Mouse (Mus musculus) heart, embryonic 10.5 days (tissue): ENCODE results near the gene Nid1. TPM values are rescaled to one million over a fixed set of nuclear protein-coding genes. Genes with fewer than 3 reads are reported as not detected.
"Not testable (repeated sequence)": the region's sequence is repeated elsewhere in the genome, so short reads cannot be mapped to it uniquely, and the experiment has no call there.

ENCODE experiments used
- DNase-seq: peaks from one replicate; pipeline ENCODE4 v3.0.0-alpha.2; 2017; ENCODE audit warnings: low spot score
- H3K27ac ChIP-seq: fragments of 300-500 bp; sonication (generic); 2 replicates; pipeline ENCODE4 v1.5.1; 2016; ENCODE audit warnings: mild to moderate bottlenecking
- H3K27me3 ChIP-seq: fragments of 300-500 bp; sonication (generic); 2 replicates; pipeline ENCODE4 v1.6.1; 2016; ENCODE audit warnings: mild to moderate bottlenecking; ENCODE audit not compliant: poor library complexity, insufficient read depth, severe bottlenecking
- H3K36me3 ChIP-seq: fragments of 300-500 bp; sonication (generic); 2 replicates; pipeline ENCODE4 v1.6.1; 2016; ENCODE audit warnings: mild to moderate bottlenecking, moderate library complexity
- H3K4me1 ChIP-seq: fragments of 300-500 bp; sonication (generic); 2 replicates; pipeline ENCODE4 v1.6.1; 2016; ENCODE audit warnings: mild to moderate bottlenecking
- H3K4me3 ChIP-seq: fragments of 300-500 bp; sonication (generic); 2 replicates; pipeline ENCODE4 v1.5.1; 2016; ENCODE audit warnings: mild to moderate bottlenecking, moderate library complexity
- H3K9me3 ChIP-seq: fragments of 300-500 bp; sonication (generic); 2 replicates; pipeline ENCODE4 v1.6.1; 2016; ENCODE audit warnings: mild to moderate bottlenecking, moderate library complexity
- WGBS: fragments of 180-500 bp; shearing (Covaris S2); methylation state at CpG from one replicate; pipeline ENCODE4 v1.1.7; 2016; 5-methylcytosine and 5-hydroxymethylcytosine counted together
- polyA plus RNA-seq: library from polyadenylated mRNA; unstranded; fragments of >200 nt; fragmentation: Nextera tagmentation; extraction: Ambion mirVana; gene quantifications from 2 replicates; pipeline ENCODE4 v1.2.1, GENCODE M21; 2016

Nid1 gene
- polyA plus RNA-seq, 1 experiment from 2014 or later, result 64.5 TPM

- H3K36me3 ChIP-seq, H3K27ac ChIP-seq, H3K4me3 ChIP-seq, H3K9me3 ChIP-seq, H3K4me1 ChIP-seq, DNase-seq, H3K27me3 ChIP-seq: not testable (repeated sequence)
- 47% methylated on average over 3 of the region's 5 CpGs for WGBS
Observed at GRCm38 (mm10) chr13:13423301-13423700, 14.1 kb upstream of the Nid1 start.

DNA sequence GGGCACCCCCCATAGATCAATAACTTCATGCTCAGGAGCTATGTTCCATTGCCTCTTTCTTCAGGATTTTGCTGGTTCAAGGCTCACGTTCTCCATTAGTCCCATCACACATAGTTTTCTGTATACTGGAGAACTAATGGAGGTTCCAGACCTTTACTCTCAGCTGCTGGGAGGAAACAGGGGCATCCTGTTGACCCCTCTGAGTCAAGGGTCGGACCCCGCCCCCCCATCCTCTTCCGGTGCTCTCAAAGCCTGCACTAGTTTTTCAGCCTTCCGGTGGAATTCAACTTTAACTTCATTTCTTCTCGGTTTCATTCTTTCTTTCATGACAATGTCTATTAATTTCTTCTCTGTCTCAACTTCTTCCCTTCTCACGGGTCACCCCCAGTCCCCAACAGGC, 1.2 kb upstream of the Nid1 start:
- H3K4me1 ChIP-seq, DNase-seq, H3K36me3 ChIP-seq, H3K27me3 ChIP-seq, H3K4me3 ChIP-seq, H3K9me3 ChIP-seq, H3K27ac ChIP-seq: not testable (repeated sequence)
- 64% methylated on average over 6 of the region's 7 CpGs for WGBS

GRCm38 (mm10) chr13:13438112-13438953, 982 bp downstream of the Nid1 start:
- H3K27ac ChIP-seq, result not testable (repeated sequence)
- WGBS, result 4% methylated on average over 19 of the region's 28 CpGs
- H3K4me3 ChIP-seq, result peak overlapping the region; percentile 41

DNA sequence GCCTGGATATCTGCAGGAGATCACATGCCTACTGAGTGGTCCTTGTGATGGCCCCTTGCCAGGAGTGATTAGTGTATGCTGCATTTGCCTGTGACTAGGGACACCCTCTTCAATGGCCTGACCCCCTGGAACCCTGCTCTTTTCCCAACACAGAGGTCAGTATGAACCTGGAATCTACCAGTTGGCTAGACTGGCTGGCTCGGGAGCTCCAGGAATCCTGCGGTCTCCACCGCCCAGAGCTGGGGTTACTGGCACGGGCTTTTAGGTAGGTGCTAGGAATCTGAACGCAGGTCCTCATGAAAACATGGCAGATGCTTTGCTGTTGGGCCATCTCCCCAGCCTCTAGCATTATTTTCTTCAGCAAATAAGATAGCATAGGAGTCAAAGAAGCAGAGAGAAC, 8.2 kb downstream of the Nid1 start:
- WGBS, result 86% methylated on average over 5 of the region's 5 CpGs
- not testable (repeated sequence) for H3K9me3 ChIP-seq, H3K4me3 ChIP-seq, H3K27ac ChIP-seq, H3K27me3 ChIP-seq, H3K36me3 ChIP-seq, H3K4me1 ChIP-seq, DNase-seq

More at GRCm38 (mm10) chr13:13438112-13438953, 982 bp downstream of the Nid1 start:
- H3K4me1 ChIP-seq, H3K27me3 ChIP-seq, H3K9me3 ChIP-seq, H3K36me3 ChIP-seq: not testable (repeated sequence)
- DNase-seq, result peak; percentile 77

- H3K27me3 ChIP-seq, H3K9me3 ChIP-seq, DNase-seq, H3K4me3 ChIP-seq, H3K4me1 ChIP-seq, H3K27ac ChIP-seq, H3K36me3 ChIP-seq: not testable (repeated sequence)
- WGBS, result 54% methylated on average over 4 of the region's 4 CpGs
Observed at GRCm38 (mm10) chr13:13446711-13447443, 9.5 kb downstream of the Nid1 start.

DNA sequence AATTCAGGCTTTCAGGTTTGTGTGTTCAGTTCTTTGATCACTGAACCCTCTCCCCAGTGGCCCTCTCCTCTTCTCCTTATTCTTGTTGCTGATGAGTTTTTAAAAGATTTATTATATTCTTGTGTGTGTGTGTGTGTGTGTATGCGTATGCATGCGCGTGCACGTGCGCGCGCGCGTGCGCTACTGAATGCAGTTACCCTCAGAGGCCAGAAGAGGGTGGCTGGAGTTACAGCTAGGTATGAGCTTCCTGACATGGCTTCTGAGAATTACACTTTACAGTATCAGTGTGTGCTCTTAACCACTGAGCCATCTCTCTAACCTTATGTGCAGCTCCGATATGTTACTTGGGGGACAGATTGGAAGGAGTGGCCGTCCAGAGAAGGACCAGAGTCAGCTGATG, 12.6 kb downstream of the Nid1 start:
- not testable (repeated sequence) for H3K4me3 ChIP-seq, H3K9me3 ChIP-seq, H3K4me1 ChIP-seq, H3K27ac ChIP-seq, H3K27me3 ChIP-seq, DNase-seq, H3K36me3 ChIP-seq
- WGBS, result 52% methylated on average over 12 of the region's 12 CpGs

DNA sequence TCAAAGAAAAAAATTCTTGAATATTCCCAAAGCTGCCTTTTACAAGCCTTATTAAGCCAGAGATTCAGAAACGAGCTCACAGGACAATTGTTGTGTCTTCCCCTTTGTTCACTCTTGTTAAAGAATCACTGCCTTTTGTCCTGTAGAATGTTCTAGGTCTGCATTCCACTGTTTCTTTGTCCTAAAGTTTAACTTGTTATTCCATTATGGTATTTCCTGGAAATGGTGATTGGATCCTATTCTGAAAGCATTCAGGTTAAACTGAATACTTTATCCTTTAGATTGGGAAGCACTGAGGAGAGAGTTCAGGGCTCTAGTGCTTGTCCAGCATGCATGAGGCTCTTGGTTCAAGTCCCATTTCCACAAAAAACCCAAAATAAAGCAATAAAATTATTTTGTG, 13.6 kb downstream of the Nid1 start:
- 70% methylated on average over 1 of the region's 1 CpGs for WGBS
- not testable (repeated sequence) for H3K27me3 ChIP-seq, H3K4me3 ChIP-seq, H3K27ac ChIP-seq, H3K4me1 ChIP-seq, H3K36me3 ChIP-seq, DNase-seq, H3K9me3 ChIP-seq

DNA sequence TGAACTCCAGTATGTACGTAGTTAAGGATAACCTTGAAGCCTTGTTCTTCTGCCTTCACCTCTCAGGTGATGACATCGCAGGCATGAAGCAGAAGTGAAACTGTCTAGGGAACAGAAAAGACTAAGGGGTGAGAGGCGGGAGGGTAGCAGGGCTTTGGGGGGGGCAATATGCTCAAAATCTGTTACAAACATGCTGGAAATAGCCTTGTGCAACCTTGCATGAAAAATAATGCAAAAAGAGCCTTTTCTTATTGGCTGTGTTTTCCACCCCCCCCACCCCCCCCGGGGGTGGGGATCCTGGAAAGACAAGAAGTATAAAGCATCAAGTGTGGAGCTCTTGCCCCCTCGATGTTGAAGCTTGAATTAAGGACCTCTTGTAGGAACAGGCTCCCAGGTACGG, 16.0 kb downstream of the Nid1 start:
- not testable (repeated sequence) for H3K9me3 ChIP-seq, H3K4me1 ChIP-seq, H3K4me3 ChIP-seq, H3K36me3 ChIP-seq, H3K27me3 ChIP-seq, DNase-seq, H3K27ac ChIP-seq
- 79% methylated on average over 6 of the region's 6 CpGs for WGBS

DNA sequence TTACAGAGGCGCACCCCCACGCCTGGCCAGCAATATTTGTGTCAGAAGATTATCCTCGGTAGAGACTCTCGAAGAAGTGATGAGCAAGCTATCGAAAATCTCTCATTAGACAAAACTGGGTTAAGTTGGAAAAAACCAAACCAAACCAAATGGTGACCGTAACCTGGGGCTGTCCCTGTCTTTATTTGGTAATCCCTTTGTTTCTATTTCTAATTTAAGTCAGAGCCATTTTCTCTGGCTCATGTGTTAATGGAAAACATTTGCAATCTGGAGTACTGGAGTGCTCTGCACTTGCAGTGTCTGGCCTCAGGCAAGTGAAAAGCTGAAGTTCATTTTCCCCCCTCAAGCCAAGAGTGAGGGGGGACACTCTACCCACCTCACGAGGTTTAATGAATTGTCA, 16.9 kb downstream of the Nid1 start:
- not testable (repeated sequence) for DNase-seq

DNA sequence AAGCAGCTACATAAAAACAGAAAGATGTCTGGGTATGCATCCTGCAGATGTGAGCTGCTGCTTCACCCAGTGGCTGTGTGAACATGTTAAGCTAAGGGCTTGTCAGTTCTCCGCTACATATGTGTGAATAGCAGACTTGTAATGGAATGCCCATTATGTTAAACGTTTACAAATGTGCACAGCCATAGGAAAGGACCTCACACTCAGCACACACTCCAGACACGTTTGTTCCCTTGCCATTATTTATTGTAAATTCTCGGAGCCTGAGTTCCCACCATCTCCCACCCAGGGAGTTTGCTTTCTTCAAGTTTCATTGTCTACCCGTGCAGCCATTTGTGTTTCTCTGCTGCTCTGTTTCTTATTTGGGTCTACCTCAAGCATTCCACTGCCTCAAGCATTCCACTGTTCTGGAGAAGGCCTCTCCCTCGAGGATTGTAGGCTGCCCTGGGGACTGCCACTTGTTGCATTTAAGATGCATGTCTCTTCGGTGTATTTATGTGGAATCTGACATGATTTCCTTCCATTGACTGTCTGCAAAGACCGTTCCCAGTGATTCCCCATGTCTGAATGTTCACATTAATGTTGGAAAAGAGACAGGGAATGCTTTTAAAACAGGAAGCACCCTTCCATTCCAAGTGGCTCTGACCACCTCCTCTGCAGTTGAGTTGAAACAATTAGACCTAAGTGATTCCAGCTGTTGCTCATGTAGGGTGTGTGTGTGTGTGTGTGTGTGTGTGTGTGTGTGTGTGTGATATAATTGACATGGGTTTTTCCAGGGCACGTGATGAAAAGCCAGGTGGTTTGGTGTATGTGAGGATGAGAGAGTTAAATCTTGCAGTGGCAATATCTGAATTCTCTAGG, 18.5 kb downstream of the Nid1 start:
- H3K9me3 ChIP-seq, H3K27me3 ChIP-seq, H3K4me1 ChIP-seq, H3K27ac ChIP-seq, DNase-seq, H3K4me3 ChIP-seq, H3K36me3 ChIP-seq: not testable (repeated sequence)
- WGBS, result 67% methylated on average over 9 of the region's 9 CpGs

More for the DNA sequence above, 16.9 kb downstream of the Nid1 start:
- not testable (repeated sequence) for H3K27me3 ChIP-seq, H3K4me3 ChIP-seq, H3K27ac ChIP-seq, H3K9me3 ChIP-seq, H3K4me1 ChIP-seq, H3K36me3 ChIP-seq
- WGBS, result 85% methylated on average over 7 of the region's 7 CpGs

DNA sequence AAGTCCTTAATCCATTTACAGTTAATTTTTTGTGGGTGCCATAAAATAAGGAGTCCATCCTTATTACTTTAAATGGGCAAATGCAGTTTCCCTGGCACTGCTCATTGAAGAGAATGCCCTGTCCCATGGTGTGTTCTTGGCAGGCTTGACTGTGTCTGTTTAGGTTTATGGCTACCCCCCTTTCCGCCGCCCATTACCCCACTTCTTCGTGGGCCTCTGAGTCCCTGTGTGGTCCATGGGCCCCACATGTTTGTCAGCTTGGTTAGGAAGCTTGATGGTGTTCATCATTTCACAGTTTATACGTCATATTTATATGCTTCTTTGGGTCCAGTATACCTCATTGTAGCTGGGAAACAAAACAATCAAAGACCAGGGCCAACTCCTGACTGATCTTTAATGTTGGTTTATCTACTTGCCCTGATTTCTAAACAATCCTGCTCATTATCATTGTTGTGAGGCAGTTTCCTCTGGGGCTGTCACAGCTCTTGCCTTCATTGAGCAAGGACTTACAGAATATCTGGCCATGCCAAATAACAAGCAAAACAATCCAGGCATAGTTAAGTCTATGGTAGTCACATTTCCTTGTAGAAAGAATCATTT, 20.9 kb downstream of the Nid1 start:
- no peak for DNase-seq
- 79% methylated on average over 4 of the region's 4 CpGs for WGBS

DNA sequence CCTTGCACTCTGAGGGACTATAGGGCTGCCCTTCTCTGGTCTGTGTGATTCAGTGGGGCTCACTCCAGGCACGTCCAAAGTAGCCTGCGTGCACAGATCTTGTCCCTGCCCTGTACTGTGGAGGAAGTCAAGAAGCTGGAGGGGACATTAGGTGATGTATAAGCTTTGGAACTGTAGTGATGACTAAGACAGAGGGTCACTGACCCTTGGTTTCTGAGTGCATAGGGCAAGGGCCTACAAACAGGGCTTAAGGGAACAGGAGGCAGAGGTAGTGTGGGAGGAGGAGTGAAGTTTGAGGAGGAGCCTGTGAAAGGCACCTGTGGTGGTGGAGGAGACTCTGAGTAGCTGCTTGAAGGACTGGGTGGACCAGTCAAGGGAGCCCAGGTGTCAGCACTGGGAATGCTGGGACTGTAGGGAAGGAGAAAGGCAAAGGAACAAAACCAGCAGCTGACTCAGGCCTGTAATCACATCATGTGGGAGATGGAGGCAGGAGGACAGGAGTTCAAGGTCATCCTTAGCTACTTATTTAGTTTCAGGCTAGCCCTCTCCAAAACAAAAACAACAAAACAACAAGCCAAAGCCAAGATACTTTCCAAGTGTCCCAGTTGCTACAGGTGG, 23.3 kb downstream of the Nid1 start:
- H3K9me3 ChIP-seq, result no peaks in the 10 kb centered on the region

More for the DNA sequence above, 20.9 kb downstream of the Nid1 start:
- Histone ChIP-seq H3K9me3 (no peaks in the 10 kb centered on the region), H3K4me1 (0 out of 2 replicates have a peak, but pooled peaks cover 6% of the 10 kb centered on the region), H3K27me3 (no peaks in the 10 kb centered on the region), H3K27ac (no peak overlapping the region), H3K36me3 (no peaks in the 10 kb centered on the region), H3K4me3 (no peak overlapping the region)

More for the DNA sequence above, 23.3 kb downstream of the Nid1 start:
- no peak overlapping the region for H3K4me3 ChIP-seq
- H3K36me3 ChIP-seq, result no peaks in the 10 kb centered on the region
- no peak overlapping the region for H3K27ac ChIP-seq
- H3K4me1 ChIP-seq, result peaks cover 14% of the 10 kb centered on the region; the same call in 1 of the 2 replicates
- WGBS, result 83% methylated on average over 2 of the region's 2 CpGs
- no peaks in the 10 kb centered on the region for H3K27me3 ChIP-seq
- DNase-seq, result no peak
